Mouse (Mus musculus): ENCODE data around the gene Zbtb32. TPM values are rescaled to one million over a fixed set of nuclear protein-coding genes. Genes with fewer than 3 reads are reported as not detected.

Gene Zbtb32
- polyA plus RNA-seq, 1 experiment = 10.2 TPM

DNA sequence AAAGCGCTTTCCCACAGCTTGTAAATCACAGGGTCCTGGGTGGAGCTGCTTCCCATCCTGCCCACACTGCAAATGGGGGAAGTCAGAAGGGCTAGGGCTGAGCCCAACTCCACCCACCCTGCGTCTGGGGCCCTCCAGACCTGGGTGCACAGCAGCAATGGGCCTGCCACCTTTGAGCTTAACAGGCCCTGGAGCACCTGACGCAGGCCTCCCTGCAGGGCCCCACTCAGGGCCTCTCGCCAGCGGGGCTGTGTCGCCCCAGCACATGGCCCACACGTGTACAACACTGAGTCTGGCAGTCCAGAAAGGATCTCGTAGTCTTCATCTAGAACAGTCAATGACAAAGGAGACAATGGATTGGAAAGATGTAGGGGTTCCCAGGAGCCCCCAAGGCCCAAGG lies 18.8 kb downstream of the Zbtb32 start:
- no peaks in the 10 kb centered on the region for H3K4me1 ChIP-seq (ENCODE audit: control insufficient read depth, insufficient read depth, insufficient read length)
- H3K27me3 ChIP-seq (ENCODE audit: control insufficient read depth, insufficient read depth, low read length) = no peaks in the 10 kb centered on the region
- WGBS = 89% methylated on average over 8 of the region's 8 CpGs
- peaks cover 66% of the 10 kb centered on the region for H3K36me3 ChIP-seq (ENCODE audit: control insufficient read depth, insufficient read depth, low read length)
- no peak overlapping the region for H3K4me3 ChIP-seq (ENCODE audit: extremely low read depth, insufficient read depth, insufficient read length)
- no peak overlapping the region for H3K27ac ChIP-seq (ENCODE audit: insufficient read depth, low read length)
- no peak for TF ChIP-seq CTCF (IDR thresholded peaks at IDR 0.05; ENCODE audit: extremely low read depth, insufficient read depth, insufficient read length, insufficient replicate concordance)
- no peak for TF ChIP-seq POLR2A (IDR thresholded peaks at IDR 0.05; ENCODE audit: low read depth, low read length)
- DNase-seq (ENCODE audit: low read depth in 1 of 2, low spot score in 2 of 2) = no peak

GRCm38 (mm10) chr7:30572969-30573368 lies 25.7 kb downstream of the Zbtb32 start:
- Histone ChIP-seq H3K36me3 (ENCODE audit: control insufficient read depth, insufficient read depth, low read length) (peaks cover 63% of the 10 kb centered on the region), H3K4me1 (ENCODE audit: control insufficient read depth, insufficient read depth, insufficient read length) (no peaks in the 10 kb centered on the region), H3K27ac (ENCODE audit: insufficient read depth, low read length) (no peak overlapping the region), H3K27me3 (ENCODE audit: control insufficient read depth, insufficient read depth, low read length) (no peaks in the 10 kb centered on the region), H3K4me3 (ENCODE audit: extremely low read depth, insufficient read depth, insufficient read length) (no peak overlapping the region)
- WGBS = 80% methylated on average over 2 of the region's 2 CpGs
- DNase-seq (ENCODE audit: low read depth in 1 of 2, low spot score in 2 of 2) = no peak
- TF ChIP-seq CTCF (IDR thresholded peaks at IDR 0.05; ENCODE audit: extremely low read depth, insufficient read depth, insufficient read length, insufficient replicate concordance) (no peak), POLR2A (IDR thresholded peaks at IDR 0.05; ENCODE audit: low read depth, low read length) (no peak)

DNA sequence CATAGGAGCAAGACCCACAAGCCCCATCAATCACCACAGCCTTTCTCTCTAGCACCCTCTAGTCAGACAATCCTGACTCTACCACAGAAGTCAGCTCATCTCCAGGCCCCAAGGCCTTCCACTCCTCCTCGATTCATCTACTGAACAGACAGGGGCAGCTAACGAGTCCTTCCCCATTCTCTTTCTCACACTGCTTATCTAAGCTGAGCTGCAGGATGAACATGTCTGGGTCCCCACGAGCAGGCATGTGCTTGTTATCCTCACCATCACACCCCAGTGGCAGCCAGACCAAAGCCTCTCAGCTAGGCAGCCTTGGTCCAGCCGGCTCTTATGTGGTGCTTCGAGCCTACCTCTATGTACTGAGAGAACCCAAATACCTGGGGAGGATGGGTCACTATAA lies 26.3 kb downstream of the Zbtb32 start:
- Histone ChIP-seq H3K36me3 (ENCODE audit: control insufficient read depth, insufficient read depth, low read length) (peaks cover 60% of the 10 kb centered on the region), H3K27ac (ENCODE audit: insufficient read depth, low read length) (no peak overlapping the region), H3K27me3 (ENCODE audit: control insufficient read depth, insufficient read depth, low read length) (no peaks in the 10 kb centered on the region), H3K4me3 (ENCODE audit: extremely low read depth, insufficient read depth, insufficient read length) (no peak overlapping the region), H3K4me1 (ENCODE audit: control insufficient read depth, insufficient read depth, insufficient read length) (no peaks in the 10 kb centered on the region)
- DNase-seq (ENCODE audit: low read depth in 1 of 2, low spot score in 2 of 2) = no peak
- WGBS = 79% methylated on average over 5 of the region's 5 CpGs
- TF ChIP-seq POLR2A (IDR thresholded peaks at IDR 0.05; ENCODE audit: low read depth, low read length) (no peak), CTCF (IDR thresholded peaks at IDR 0.05; ENCODE audit: extremely low read depth, insufficient read depth, insufficient read length, insufficient replicate concordance) (no peak)

- TF ChIP-seq POLR2A (IDR thresholded peaks at IDR 0.05; ENCODE audit: low read depth, low read length) = no peak
- no peak for TF ChIP-seq CTCF (IDR thresholded peaks at IDR 0.05; ENCODE audit: extremely low read depth, insufficient read depth, insufficient read length, insufficient replicate concordance)
- no peaks in the 10 kb centered on the region for H3K27me3 ChIP-seq (ENCODE audit: control insufficient read depth, insufficient read depth, low read length)
- H3K4me1 ChIP-seq (ENCODE audit: control insufficient read depth, insufficient read depth, insufficient read length) = peaks cover 2% of the 10 kb centered on the region; the same call in 1 of the 2 replicates
- WGBS = 97% methylated on average over 11 of the region's 11 CpGs
- DNase-seq (ENCODE audit: low read depth in 1 of 2, low spot score in 2 of 2) = no peak
- peaks cover 19% of the 10 kb centered on the region for H3K36me3 ChIP-seq (ENCODE audit: control insufficient read depth, insufficient read depth, low read length)
- no peak overlapping the region for H3K4me3 ChIP-seq (ENCODE audit: extremely low read depth, insufficient read depth, insufficient read length)
- no peak overlapping the region for H3K27ac ChIP-seq (ENCODE audit: insufficient read depth, low read length)
Observed at GRCm38 (mm10) chr7:30567555-30567954, 31.2 kb downstream of the Zbtb32 start.

DNA sequence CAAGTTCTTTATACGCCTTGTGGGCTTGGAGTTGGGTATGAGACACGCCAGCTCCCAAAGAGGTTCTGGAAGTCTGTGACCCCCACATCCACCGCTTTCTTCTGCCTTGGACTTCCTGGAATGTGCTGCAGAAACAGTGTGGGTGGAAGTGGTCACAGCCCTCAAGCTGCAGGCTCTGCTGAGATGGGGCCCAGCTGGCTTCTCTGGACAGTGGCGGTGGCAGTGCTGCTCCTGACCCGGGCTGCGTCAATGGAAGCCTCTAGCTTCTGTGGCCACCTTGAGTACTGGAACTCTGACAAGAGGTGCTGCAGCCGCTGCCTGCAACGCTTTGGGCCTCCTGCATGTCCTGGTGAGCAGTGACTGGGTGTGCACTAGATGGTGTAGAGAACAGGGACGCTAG lies 32.7 kb downstream of the Zbtb32 start:
- Histone ChIP-seq H3K4me1 (ENCODE audit: control insufficient read depth, insufficient read depth, insufficient read length) (peaks cover 2% of the 10 kb centered on the region; the same call in 1 of the 2 replicates), H3K27me3 (ENCODE audit: control insufficient read depth, insufficient read depth, low read length) (no peaks in the 10 kb centered on the region), H3K27ac (ENCODE audit: insufficient read depth, low read length) (no peak overlapping the region), H3K4me3 (ENCODE audit: extremely low read depth, insufficient read depth, insufficient read length) (no peak overlapping the region), H3K36me3 (ENCODE audit: control insufficient read depth, insufficient read depth, low read length) (peaks cover 16% of the 10 kb centered on the region)
- no peak for DNase-seq (ENCODE audit: low read depth in 1 of 2, low spot score in 2 of 2)
- TF ChIP-seq POLR2A (IDR thresholded peaks at IDR 0.05; ENCODE audit: low read depth, low read length) = no peak
- no peak for TF ChIP-seq CTCF (IDR thresholded peaks at IDR 0.05; ENCODE audit: extremely low read depth, insufficient read depth, insufficient read length, insufficient replicate concordance)
- WGBS = 79% methylated on average over 9 of the region's 9 CpGs

DNA sequence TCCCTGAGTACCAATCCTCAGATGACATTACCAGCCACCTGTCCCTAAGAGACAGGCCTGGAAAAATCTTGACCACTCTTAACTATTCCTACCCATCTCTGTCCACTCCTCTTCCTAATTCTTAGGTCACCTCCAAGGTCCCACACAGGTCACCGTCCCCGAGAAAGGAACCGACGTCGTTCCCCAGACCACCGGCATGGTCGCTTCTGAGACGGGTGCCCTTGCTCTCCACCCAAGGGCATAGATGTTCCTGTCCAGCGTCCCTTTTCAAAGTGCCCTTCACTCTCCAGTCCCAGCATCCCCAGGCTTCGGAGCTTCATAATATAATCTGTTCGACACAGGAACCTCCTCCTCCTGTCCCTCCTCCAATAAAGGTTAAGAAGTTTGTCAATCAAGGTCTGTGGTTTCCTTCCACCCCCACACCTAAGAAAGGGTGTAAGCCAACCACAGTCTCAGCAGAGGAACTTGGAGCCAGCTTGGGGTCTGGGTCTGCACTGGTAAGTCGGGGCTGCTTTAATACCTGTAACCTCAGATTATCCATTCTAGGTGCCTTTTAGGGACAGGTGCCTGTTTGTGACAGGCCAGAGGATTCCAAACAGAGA lies 33.6 kb downstream of the Zbtb32 start, which contains the start of gene Igflr1:
Gene Igflr1 (plus strand): TSS at position 458 of the 602 bp plus-strand sequence.
- no peak for TF ChIP-seq POLR2A (IDR thresholded peaks at IDR 0.05; ENCODE audit: low read depth, low read length)
- no peak for TF ChIP-seq CTCF (IDR thresholded peaks at IDR 0.05; ENCODE audit: extremely low read depth, insufficient read depth, insufficient read length, insufficient replicate concordance)
- Histone ChIP-seq H3K4me1 (ENCODE audit: control insufficient read depth, insufficient read depth, insufficient read length) (peaks cover 2% of the 10 kb centered on the region; the same call in 1 of the 2 replicates), H3K4me3 (ENCODE audit: extremely low read depth, insufficient read depth, insufficient read length) (no peak within 1 kb of the TSS), H3K36me3 (ENCODE audit: control insufficient read depth, insufficient read depth, low read length) (peaks cover 14% of the 10 kb centered on the region), H3K27me3 (ENCODE audit: control insufficient read depth, insufficient read depth, low read length) (no peaks in the 10 kb centered on the region), H3K27ac (ENCODE audit: insufficient read depth, low read length) (peak within 1 kb of the TSS; percentile 47)
- WGBS = 83% methylated on average over 12 of the region's 12 CpGs
- no peak for DNase-seq (ENCODE audit: low read depth in 1 of 2, low spot score in 2 of 2)

- H3K27ac ChIP-seq (ENCODE audit: insufficient read depth, low read length) = peak overlapping the region; percentile 95
- H3K27me3 ChIP-seq (ENCODE audit: control insufficient read depth, insufficient read depth, low read length) = no peaks in the 10 kb centered on the region
- H3K4me1 ChIP-seq (ENCODE audit: control insufficient read depth, insufficient read depth, insufficient read length) = peaks cover 2% of the 10 kb centered on the region; the same call in 1 of the 2 replicates
- peaks cover 3% of the 10 kb centered on the region for H3K36me3 ChIP-seq (ENCODE audit: control insufficient read depth, insufficient read depth, low read length)
- peak overlapping the region; percentile 90 for H3K4me3 ChIP-seq (ENCODE audit: extremely low read depth, insufficient read depth, insufficient read length)
- WGBS = 21% methylated on average over 6 of the region's 6 CpGs
- DNase-seq (ENCODE audit: low read depth in 1 of 2, low spot score in 2 of 2) = peak in 1 of 2 experiments; percentile 42
- TF ChIP-seq POLR2A (IDR thresholded peaks at IDR 0.05; ENCODE audit: low read depth, low read length) (no peak; the same call in 1 of the 2 replicates), CTCF (IDR thresholded peaks at IDR 0.05; ENCODE audit: extremely low read depth, insufficient read depth, insufficient read length, insufficient replicate concordance) (no peak)
Observed at GRCm38 (mm10) chr7:30563906-30564280, 34.8 kb downstream of the Zbtb32 start.

All from spleen, adult 2 months (tissue).